Mouse (Mus musculus) small intestine, adult 2 months (tissue): ENCODE measurements around the gene Fut11.

Experiments
- CTCF ChIP-seq: fragments of 200-500 bp; IDR thresholded peaks from 2 replicates; pipeline ENCODE4 v1.5.1; 2012; ENCODE audit warnings: low read depth, mild to moderate bottlenecking, control low read depth, inconsistent platforms, low read length, moderate library complexity, mixed read lengths; ENCODE audit not compliant: insufficient replicate concordance, insufficient read length; ENCODE audit errors: extremely low read depth
- POLR2A ChIP-seq: fragments of 200-500 bp; IDR thresholded peaks from 2 replicates; pipeline ENCODE4 v1.6.1; 2012; ENCODE audit warnings: low read depth, mild to moderate bottlenecking, control low read depth, inconsistent platforms, low read length, moderate library complexity

DNA sequence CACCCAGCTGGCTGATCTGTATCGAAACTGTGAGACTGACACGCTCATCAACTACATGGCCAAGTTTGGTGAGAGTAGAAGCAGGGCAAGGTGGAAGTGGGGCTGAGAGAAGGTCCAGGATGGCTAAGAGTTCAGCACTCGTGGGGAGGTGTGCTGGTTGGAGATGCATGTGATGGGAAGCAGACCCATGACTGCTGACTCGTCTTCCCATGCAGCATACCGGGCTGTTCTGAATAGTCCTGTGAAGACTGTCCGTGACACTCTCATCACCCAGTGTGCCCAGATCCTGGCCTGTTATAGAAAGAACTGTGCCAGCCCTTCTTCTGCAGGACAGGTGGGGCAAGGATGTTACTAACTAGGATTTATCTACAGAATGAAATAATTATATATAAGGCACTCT is 3.0 kb upstream of the Fut11 start:
- no peak for TF ChIP-seq POLR2A
- no peak for TF ChIP-seq CTCF
